Mouse (Mus musculus) C2C12 (cell line): ENCODE data around the gene Pde1c.

Source experiments
- CEBPB ChIP-seq: IDR thresholded peaks from one replicate; pipeline ENCODE4 v1.6.1; 2011; ENCODE audit warnings: low read depth, mild to moderate bottlenecking, control low read depth, moderate library complexity
- CTCF ChIP-seq: IDR thresholded peaks from one replicate; pipeline ENCODE4 v1.5.1; 2011; ENCODE audit not compliant: control insufficient read depth, insufficient read depth, insufficient read length
- FOSL1 ChIP-seq: IDR thresholded peaks from one replicate; pipeline ENCODE4 v1.8.0; 2011; ENCODE audit warnings: mild to moderate bottlenecking, low read length; ENCODE audit not compliant: poor library complexity, insufficient read depth, severe bottlenecking
- MAX ChIP-seq: IDR thresholded peaks from one replicate; pipeline ENCODE4 v1.6.1; 2011; ENCODE audit warnings: mild to moderate bottlenecking, control low read depth
- MYOD1 ChIP-seq: IDR thresholded peaks from one replicate; pipeline ENCODE4 v1.6.1; 2011; ENCODE audit warnings: low read depth; ENCODE audit not compliant: control insufficient read depth, insufficient read length
- MYOG ChIP-seq: IDR thresholded peaks from one replicate; pipeline ENCODE4 v1.6.1; 2011; ENCODE audit not compliant: control insufficient read depth, insufficient read length; ENCODE audit errors: extremely low read depth
- USF1 ChIP-seq: IDR thresholded peaks from one replicate; pipeline ENCODE4 v1.6.1; 2011; ENCODE audit warnings: low read depth, mild to moderate bottlenecking, control low read depth, moderate library complexity

DNA sequence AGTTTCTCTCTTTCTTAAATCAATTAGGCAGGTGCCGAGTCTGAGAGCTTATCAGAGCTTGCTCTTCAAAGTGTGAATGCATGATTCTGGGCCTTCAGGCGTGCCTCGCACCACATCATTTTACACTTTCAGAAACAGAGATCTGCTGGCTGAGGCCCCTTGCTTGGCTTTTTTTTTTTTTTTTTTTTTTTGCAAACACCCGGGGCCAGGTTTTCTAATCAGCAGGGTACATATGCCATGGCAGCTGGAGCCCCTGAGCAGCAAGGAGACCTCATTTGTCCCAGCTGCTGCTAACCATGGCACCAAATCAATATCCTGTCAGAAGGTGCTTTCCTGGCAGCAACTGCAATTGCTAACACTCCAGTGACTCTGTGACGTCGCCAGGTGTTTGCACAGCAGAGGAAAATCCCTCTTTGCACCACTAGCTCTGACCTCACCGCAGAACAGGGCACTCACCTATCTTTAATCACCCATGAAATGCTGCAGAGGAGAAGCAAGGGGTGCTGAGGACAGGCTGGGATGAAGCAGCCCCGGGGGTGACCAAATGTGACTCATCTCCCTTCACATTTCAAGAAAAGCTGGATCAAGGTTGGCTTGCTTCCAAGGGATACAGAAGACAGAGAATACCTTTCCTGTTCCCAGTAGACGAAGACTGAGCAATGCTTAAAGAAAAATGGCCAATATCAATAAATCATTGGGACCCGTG lies 195.7 kb downstream of the Pde1c start:
- TF ChIP-seq CTCF, result no peak
- TF ChIP-seq MYOG, result no peak
- no peak for TF ChIP-seq USF1
- no peak for TF ChIP-seq MYOD1
- TF ChIP-seq FOSL1, result no peak
- TF ChIP-seq CEBPB, result no peak
- no peak for TF ChIP-seq MAX
